Mouse (Mus musculus) midbrain, embryonic 11.5 days (tissue): ENCODE data around the gene Sirt2. TPM values are rescaled to one million over a fixed set of nuclear protein-coding genes. Genes with fewer than 3 reads are reported as not detected.
A peak's percentile ranks its signal among the peaks of the same experiment; 100 is the strongest.

ENCODE experiments used
- ATAC-seq: fragments of 200-750 bp; cut with Nextera tagmentation; 2 replicates; pipeline ENCODE4 v1.8.0; 2017; ENCODE audit warnings: moderate TSS enrichment, moderate library complexity; ENCODE audit not compliant: low FRiP score
- DNase-seq: peaks from one replicate; pipeline ENCODE4 v3.0.0; 2015; ENCODE audit warnings: low spot score; ENCODE audit errors: missing footprints
- H3K27ac ChIP-seq: fragments of 300-500 bp; sonication (generic); 2 replicates; pipeline ENCODE4 v1.5.1; 2014; ENCODE audit warnings: low read depth, low read length
- H3K27me3 ChIP-seq: fragments of 300-500 bp; sonication (generic); 2 replicates; pipeline ENCODE4 v1.6.1; 2014; ENCODE audit warnings: mild to moderate bottlenecking, low read length, moderate library complexity, mixed read lengths; ENCODE audit not compliant: control insufficient read depth, insufficient read depth
- H3K36me3 ChIP-seq: fragments of 300-500 bp; sonication (generic); 2 replicates; pipeline ENCODE4 v1.6.1; 2014; ENCODE audit warnings: mild to moderate bottlenecking, low read length, moderate library complexity, mixed read lengths; ENCODE audit not compliant: control insufficient read depth, insufficient read depth
- H3K4me1 ChIP-seq: fragments of 300-500 bp; sonication (generic); 2 replicates; pipeline ENCODE4 v1.6.1; 2014; ENCODE audit warnings: low read length; ENCODE audit not compliant: control insufficient read depth, insufficient read depth
- H3K4me2 ChIP-seq: fragments of 300-500 bp; sonication (generic); 2 replicates; pipeline ENCODE4 v1.6.1; 2014; ENCODE audit warnings: mild to moderate bottlenecking, moderate library complexity
- H3K4me3 ChIP-seq: fragments of 300-500 bp; sonication (generic); 2 replicates; pipeline ENCODE4 v1.5.1; 2014; ENCODE audit warnings: low read depth, low read length
- H3K9ac ChIP-seq: fragments of 300-500 bp; sonication (generic); 2 replicates; pipeline ENCODE4 v1.6.1; 2014; ENCODE audit warnings: low read length
- H3K9me3 ChIP-seq: fragments of 300-500 bp; sonication (generic); 2 replicates; pipeline ENCODE4 v1.6.1; 2016; ENCODE audit warnings: low read length; ENCODE audit not compliant: control insufficient read depth
- WGBS: fragments of 180-500 bp; shearing (Covaris S2); extraction: QIAGEN DNeasy Blood & Tissue Kit; methylation state at CpG from one replicate; pipeline ENCODE4 v1.1.7; 2014; 5-methylcytosine and 5-hydroxymethylcytosine counted together
- polyA plus RNA-seq: library from polyadenylated mRNA; unstranded; fragments of >200 nt; fragmentation: Nextera tagmentation; extraction: Ambion mirVana; gene quantifications from 2 replicates; pipeline ENCODE4 v1.2.1, GENCODE M21; 2014

The Sirt2 gene
- polyA plus RNA-seq, 1 experiment from 2014 or later = 76.5 TPM

DNA sequence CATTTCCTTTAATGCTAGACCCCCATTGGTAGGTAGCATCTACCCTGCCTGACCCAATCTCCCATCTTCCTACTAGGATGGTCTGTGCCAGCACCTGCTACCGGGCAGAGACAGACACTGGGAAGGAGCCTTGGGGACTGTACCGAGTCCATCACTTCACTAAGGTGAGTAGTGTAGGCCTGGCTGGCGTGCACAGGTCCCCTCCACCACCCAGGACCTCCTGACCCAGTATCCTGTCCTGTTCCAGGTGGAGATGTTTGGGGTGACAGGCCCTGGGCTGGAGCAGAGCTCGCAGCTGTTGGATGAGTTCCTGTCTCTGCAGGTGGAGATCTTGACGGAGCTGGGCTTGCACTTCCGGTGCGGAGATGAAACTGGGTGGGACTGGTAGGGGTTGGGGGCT lies 16.6 kb upstream of the Sirt2 start:
- no peaks in the 10 kb centered on the region for H3K4me1 ChIP-seq
- no peak overlapping the region for H3K27ac ChIP-seq
- H3K4me2 ChIP-seq = no peak overlapping the region
- H3K9me3 ChIP-seq = no peaks in the 10 kb centered on the region
- no peak for ATAC-seq
- H3K27me3 ChIP-seq = no peaks in the 10 kb centered on the region
- H3K4me3 ChIP-seq = no peak overlapping the region
- 96% methylated on average over 7 of the region's 7 CpGs for WGBS
- DNase-seq = no peak
- H3K36me3 ChIP-seq = peaks cover 13% of the 10 kb centered on the region
- no peak overlapping the region for H3K9ac ChIP-seq

DNA sequence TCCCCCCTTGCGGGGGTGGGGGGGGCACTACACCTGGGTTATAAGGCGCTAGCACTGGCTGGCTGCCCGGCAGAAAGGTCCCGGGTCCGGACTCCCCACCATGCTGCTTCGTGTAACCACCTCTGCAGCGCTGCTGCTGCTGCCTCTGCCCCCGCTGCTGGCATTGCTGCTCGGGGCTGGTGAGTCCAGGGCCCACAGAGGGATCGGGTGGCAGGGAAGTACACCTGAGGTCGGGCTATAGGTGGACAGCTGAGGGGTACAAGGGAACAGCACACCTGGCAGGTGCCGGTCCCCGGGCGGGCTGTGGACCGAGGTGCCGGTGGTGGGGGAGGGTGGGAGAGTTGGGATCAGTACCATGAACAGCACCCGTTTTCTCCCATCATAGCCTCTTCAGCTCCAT lies 10.5 kb upstream of the Sirt2 start, which contains the start of gene Ccer2:
Gene Ccer2, plus strand, starts transcription at position 96 of the 400 bp plus-strand sequence.
- Histone ChIP-seq H3K4me3 (no peak within 1 kb of the TSS), H3K27me3 (peaks cover 9% of the 10 kb centered on the region), H3K27ac (no peak within 1 kb of the TSS), H3K36me3 (peaks cover 13% of the 10 kb centered on the region), H3K9me3 (no peaks in the 10 kb centered on the region), H3K4me2 (peak within 1 kb of the TSS; percentile 30; the same call in 1 of the 2 replicates), H3K4me1 (peaks cover 6% of the 10 kb centered on the region), H3K9ac (0 out of 2 replicates have a peak within 1 kb of the TSS, but pooled peaks have one; percentile 9)
- DNase-seq = no peak
- WGBS = 4% methylated on average over 17 of the region's 17 CpGs
- peak; percentile 19; the same call in 1 of the 2 replicates for ATAC-seq

DNA sequence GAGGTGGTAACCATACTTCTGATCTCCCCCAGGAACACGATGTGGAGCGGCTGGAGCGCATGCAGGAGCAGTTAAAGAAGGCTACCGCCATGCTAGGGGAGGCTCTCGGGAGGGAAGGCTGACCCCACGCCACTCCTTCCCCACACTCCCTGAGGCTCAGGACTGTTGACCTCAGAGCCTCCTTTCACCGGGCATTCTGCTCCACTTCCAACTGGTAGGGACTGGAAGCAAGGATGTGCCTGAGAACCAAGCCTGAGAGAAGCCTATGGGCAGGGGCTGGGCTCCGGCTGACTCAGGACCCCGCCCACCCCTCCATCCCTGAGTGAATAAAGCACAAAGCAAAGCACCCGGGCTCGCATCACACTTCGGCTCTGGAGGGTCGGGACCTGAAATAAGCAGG lies 7.9 kb upstream of the Sirt2 start:
- H3K4me3 ChIP-seq = no peak overlapping the region
- DNase-seq = no peak
- ATAC-seq = no peak
- H3K9ac ChIP-seq = no peak overlapping the region
- peaks cover 6% of the 10 kb centered on the region for H3K36me3 ChIP-seq
- peaks cover 6% of the 10 kb centered on the region for H3K4me1 ChIP-seq
- no peak overlapping the region for H3K4me2 ChIP-seq
- WGBS = 82% methylated on average over 13 of the region's 13 CpGs
- no peaks in the 10 kb centered on the region for H3K9me3 ChIP-seq
- peaks cover 9% of the 10 kb centered on the region for H3K27me3 ChIP-seq
- no peak overlapping the region for H3K27ac ChIP-seq

DNA sequence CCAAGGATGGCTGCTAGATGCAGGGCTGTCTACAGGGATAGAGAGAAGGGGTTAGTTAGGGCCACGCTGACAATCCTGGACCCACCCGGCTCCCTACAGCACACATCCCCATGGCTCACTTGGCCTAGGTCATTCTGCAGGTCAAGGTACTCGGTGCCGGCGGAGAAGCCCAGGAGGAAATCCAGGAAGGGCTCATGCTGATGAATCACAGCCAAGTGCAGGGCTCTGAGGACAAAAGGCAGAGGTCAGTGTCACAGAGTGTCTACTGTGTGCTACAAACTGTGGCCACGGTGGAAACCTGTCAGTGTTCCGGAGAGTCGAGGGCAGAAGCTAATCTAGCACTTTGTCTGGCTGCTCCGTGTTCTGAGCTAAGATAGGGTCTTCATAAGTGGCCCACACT lies 4.6 kb upstream of the Sirt2 start:
- H3K36me3 ChIP-seq = peaks cover 5% of the 10 kb centered on the region; the same call in 1 of the 2 replicates
- 89% methylated on average over 9 of the region's 9 CpGs for WGBS
- no peak overlapping the region for H3K4me2 ChIP-seq
- no peaks in the 10 kb centered on the region for H3K27me3 ChIP-seq
- no peak for DNase-seq
- H3K4me1 ChIP-seq = peaks cover 7% of the 10 kb centered on the region
- H3K4me3 ChIP-seq = no peak overlapping the region
- H3K27ac ChIP-seq = no peak overlapping the region
- H3K9ac ChIP-seq = no peak overlapping the region
- no peak for ATAC-seq
- no peaks in the 10 kb centered on the region for H3K9me3 ChIP-seq

DNA sequence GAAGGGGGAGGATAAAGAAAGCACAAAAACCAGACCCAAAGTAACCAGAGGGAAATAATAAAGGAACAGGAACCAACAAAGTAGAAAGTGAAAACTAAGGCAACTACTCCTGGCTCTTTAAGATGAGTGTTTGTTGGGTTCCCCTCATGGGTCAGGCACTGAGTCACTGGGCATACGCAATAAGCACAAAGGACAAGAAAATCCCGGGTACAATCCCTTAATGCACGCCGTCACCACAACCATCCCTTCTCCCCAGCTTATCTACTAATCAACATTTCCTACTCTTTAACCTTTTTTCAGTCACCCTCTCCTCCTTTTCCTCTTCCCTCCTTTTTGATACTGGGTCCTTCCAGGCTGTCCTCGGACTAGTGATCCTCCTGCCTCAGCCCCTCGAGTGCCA lies 1.3 kb upstream of the Sirt2 start:
- 88% methylated on average over 6 of the region's 6 CpGs for whole genome bisulfite sequencing
- peak overlapping the region; percentile 78 for H3K4me3 ChIP-seq
- no peaks in the 10 kb centered on the region for H3K9me3 ChIP-seq
- H3K4me1 ChIP-seq = peaks cover 15% of the 10 kb centered on the region
- H3K27ac ChIP-seq = no peak overlapping the region
- H3K36me3 ChIP-seq = no peaks in the 10 kb centered on the region; the same call in 1 of the 2 replicates
- H3K9ac ChIP-seq = no peak overlapping the region
- no peak overlapping the region; the same call in 1 of the 2 replicates for H3K4me2 ChIP-seq
- ATAC-seq = no peak
- no peaks in the 10 kb centered on the region for H3K27me3 ChIP-seq
- no peak for DNase-seq

DNA sequence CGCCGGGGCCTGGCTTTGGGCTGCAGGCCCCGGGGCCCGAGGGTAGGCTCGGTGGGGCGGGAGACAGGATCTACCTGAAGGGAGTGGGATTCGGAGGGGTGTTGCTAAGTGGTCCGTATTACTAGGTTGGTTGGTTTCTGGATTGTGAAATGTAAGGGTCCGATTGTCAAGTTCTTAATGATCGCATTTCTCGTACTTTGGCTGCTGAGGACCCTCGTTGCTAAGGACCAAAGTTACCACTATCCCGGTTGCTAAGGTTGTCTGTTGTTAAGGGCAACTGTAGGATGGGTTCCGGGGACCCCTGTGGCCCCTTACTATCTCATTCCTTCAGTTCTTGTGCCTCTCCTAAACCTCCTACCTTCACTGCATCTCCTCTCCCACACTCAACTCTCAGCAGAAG lies 375 bp downstream of the Sirt2 start:
- Histone ChIP-seq H3K9me3 (no peaks in the 10 kb centered on the region), H3K36me3 (no peaks in the 10 kb centered on the region), H3K4me1 (peaks cover 15% of the 10 kb centered on the region), H3K4me3 (peak overlapping the region; percentile 74), H3K27ac (no peak overlapping the region), H3K4me2 (peak overlapping the region; percentile 59), H3K27me3 (no peaks in the 10 kb centered on the region), H3K9ac (peak overlapping the region; percentile 65)
- peak; percentile 36 for ATAC-seq
- DNase-seq = peak; percentile 93
- WGBS = 3% methylated on average over 14 of the region's 14 CpGs

DNA sequence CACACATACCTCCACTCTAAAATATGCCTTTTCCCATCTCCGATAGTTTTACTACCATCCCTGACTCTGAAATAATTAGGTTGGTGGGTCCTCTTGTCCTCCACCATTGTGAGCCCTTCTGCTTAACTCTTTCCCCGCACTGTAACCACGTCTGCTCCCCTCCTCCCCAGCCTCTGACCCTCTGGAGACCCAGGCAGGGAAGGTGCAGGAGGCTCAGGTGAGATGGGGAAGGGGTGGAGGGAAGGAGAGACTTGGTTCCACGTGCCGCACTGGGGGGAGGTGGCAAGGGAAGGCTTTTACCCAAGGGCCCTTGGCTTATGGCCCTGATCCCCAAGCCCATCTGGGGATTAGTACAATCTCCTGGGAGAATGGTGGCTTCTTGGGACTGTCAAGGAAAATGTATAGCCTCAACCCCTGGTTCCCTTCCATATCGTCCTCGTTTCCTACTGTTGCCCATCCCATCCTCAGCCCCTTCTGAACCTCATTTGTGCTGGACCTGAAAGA lies 979 bp downstream of the Sirt2 start, which contains the start of gene Nfkbib:
Gene Nfkbib, minus strand, starts transcription at position 51 of the 504 bp plus-strand sequence.
- H3K4me2 ChIP-seq = peak within 1 kb of the TSS; percentile 65
- no peaks in the 10 kb centered on the region for H3K27me3 ChIP-seq
- no peak within 1 kb of the TSS for H3K27ac ChIP-seq
- 63% methylated on average over 7 of the region's 7 CpGs for WGBS
- H3K36me3 ChIP-seq = no peaks in the 10 kb centered on the region
- DNase-seq (no peak), ATAC-seq (no peak)
- no peaks in the 10 kb centered on the region for H3K9me3 ChIP-seq
- peaks cover 15% of the 10 kb centered on the region for H3K4me1 ChIP-seq
- peak within 1 kb of the TSS; percentile 66 for H3K9ac ChIP-seq
- peak within 1 kb of the TSS; percentile 78 for H3K4me3 ChIP-seq

DNA sequence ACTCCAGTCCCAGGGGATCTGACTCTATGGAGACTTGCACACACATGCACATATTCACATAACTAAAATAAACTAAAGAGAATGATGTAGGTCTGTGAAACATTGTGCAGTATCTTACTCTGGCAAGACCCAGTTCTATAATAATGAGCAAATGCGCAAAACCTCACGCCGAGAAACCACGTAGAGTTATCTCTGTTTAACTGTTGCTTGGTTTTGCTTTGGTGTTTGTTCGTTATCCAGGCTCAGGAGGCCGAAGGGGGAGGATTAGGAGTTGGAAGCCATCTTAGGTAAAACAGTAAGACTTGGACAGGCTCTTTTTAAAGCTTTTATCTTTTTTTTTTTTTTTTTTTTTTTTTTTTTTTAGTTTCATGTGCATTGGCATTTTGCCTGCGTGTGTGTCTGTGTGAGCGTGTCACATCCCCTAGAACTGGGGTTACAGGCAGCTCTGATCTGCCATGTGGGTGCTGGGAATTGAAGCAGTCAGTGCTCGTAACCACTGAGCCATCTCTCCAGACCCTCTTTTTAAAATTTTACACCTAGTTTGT lies 3.0 kb downstream of the Sirt2 start:
- Histone ChIP-seq H3K36me3 (no peaks in the 10 kb centered on the region), H3K4me1 (peaks cover 15% of the 10 kb centered on the region), H3K9ac (no peak overlapping the region), H3K27ac (no peak overlapping the region), H3K4me3 (no peak overlapping the region), H3K27me3 (no peaks in the 10 kb centered on the region), H3K9me3 (no peaks in the 10 kb centered on the region), H3K4me2 (no peak overlapping the region)
- WGBS = 94% methylated on average over 9 of the region's 9 CpGs
- no peak for ATAC-seq
- no peak for DNase-seq

DNA sequence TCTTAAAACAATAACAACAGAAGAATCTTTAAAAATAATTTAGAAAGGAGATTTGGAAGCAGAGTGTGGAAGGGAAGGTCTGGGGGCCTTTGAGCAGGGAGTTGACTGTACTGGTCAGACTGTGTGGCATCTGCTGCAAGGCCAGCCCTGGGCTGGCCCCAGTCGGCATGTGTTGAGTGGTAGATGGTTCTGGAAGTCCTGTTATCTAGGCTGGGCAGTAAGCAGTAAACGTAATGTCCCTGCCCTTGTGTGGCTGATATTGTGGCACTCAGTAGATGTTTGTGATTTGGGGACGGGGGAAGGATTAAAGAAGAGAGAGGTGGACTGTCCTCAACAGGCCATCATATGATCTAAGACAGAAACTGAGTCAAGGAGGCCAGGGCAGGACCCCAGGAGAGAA lies 3.8 kb downstream of the Sirt2 start:
- H3K36me3 ChIP-seq = no peaks in the 10 kb centered on the region
- H3K27ac ChIP-seq = no peak overlapping the region
- ATAC-seq (no peak), DNase-seq (no peak)
- peaks cover 14% of the 10 kb centered on the region for H3K4me1 ChIP-seq
- no peaks in the 10 kb centered on the region for H3K9me3 ChIP-seq
- H3K27me3 ChIP-seq = no peaks in the 10 kb centered on the region
- 93% methylated on average over 3 of the region's 3 CpGs for WGBS
- no peak overlapping the region for H3K4me3 ChIP-seq
- H3K4me2 ChIP-seq = no peak overlapping the region
- H3K9ac ChIP-seq = no peak overlapping the region
